Mouse (Mus musculus) stomach, embryonic 14.5 days (tissue): ENCODE measurements around the gene Prpf4. TPM values are rescaled to one million over a fixed set of nuclear protein-coding genes. Genes with fewer than 3 reads are reported as not detected.

ENCODE experiments used
- ATAC-seq: fragments of 200-750 bp; cut with Nextera tagmentation; 2 replicates; pipeline ENCODE4 v1.8.0; 2017; ENCODE audit warnings: low read depth, moderate TSS enrichment; ENCODE audit not compliant: insufficient number of reproducible peaks, insufficient read depth, low FRiP score
- H3K27ac ChIP-seq: fragments of 300-500 bp; sonication (generic); 2 replicates; pipeline ENCODE4 v1.5.1; 2014; ENCODE audit warnings: mild to moderate bottlenecking, low read length, moderate library complexity, mixed read lengths
- H3K27me3 ChIP-seq: fragments of 300-500 bp; sonication (generic); 2 replicates; pipeline ENCODE4 v1.6.1; 2014; ENCODE audit warnings: low read length, control low read depth, mixed read lengths; ENCODE audit not compliant: control insufficient read depth, insufficient read depth
- H3K36me3 ChIP-seq: fragments of 300-500 bp; sonication (generic); 2 replicates; pipeline ENCODE4 v1.6.1; 2014; ENCODE audit warnings: mild to moderate bottlenecking, control low read depth, low read length, moderate library complexity, mixed read lengths; ENCODE audit not compliant: control insufficient read depth, insufficient read depth
- H3K4me1 ChIP-seq: fragments of 300-500 bp; sonication (generic); 2 replicates; pipeline ENCODE4 v1.6.1; 2014; ENCODE audit warnings: low read length, control low read depth, mixed read lengths; ENCODE audit not compliant: control insufficient read depth, insufficient read depth
- H3K4me2 ChIP-seq: fragments of 300-500 bp; sonication (generic); replicated peaks from 2 replicates; pipeline ENCODE4 v1.6.1; 2014; ENCODE audit warnings: low read depth, low read length, control low read depth
- H3K4me3 ChIP-seq: fragments of 300-500 bp; sonication (generic); 2 replicates; pipeline ENCODE4 v1.5.1; 2014; ENCODE audit warnings: low read depth, low read length, control low read depth
- H3K9ac ChIP-seq: fragments of 300-500 bp; sonication (generic); replicated peaks from 2 replicates; pipeline ENCODE4 v1.6.1; 2014; ENCODE audit warnings: low read depth, mild to moderate bottlenecking, control low read depth, low read length, moderate library complexity, mixed read lengths
- H3K9me3 ChIP-seq: fragments of 300-500 bp; sonication (generic); 2 replicates; pipeline ENCODE4 v1.6.1; 2016; ENCODE audit warnings: low read depth, low read length, control low read depth; ENCODE audit not compliant: control insufficient read depth
- WGBS: fragments of 180-500 bp; shearing (Covaris S2); extraction: QIAGEN DNeasy Blood & Tissue Kit; methylation state at CpG from one replicate; pipeline ENCODE4 v1.1.7; 2014; 5-methylcytosine and 5-hydroxymethylcytosine counted together
- polyA plus RNA-seq: library from polyadenylated mRNA; unstranded; fragments of >200 nt; fragmentation: Nextera tagmentation; extraction: Ambion mirVana; gene quantifications from 2 replicates; pipeline ENCODE4 v1.2.1, GENCODE M21; 2014

The Prpf4 gene
- polyA plus RNA-seq, 1 experiment from 2014 or later: 25.3 TPM

GRCm38 (mm10) chr4:62435081-62435480 lies 26.5 kb downstream of the Prpf4 start, which contains the start of gene Rnf183:
TSS of gene Rnf183 (minus strand) at chr4:62435252.
- Histone ChIP-seq H3K4me2 (no peak within 1 kb of the TSS), H3K36me3 (no peaks in the 10 kb centered on the region), H3K4me3 (no peak within 1 kb of the TSS), H3K27ac (no peak within 1 kb of the TSS), H3K9me3 (no peaks in the 10 kb centered on the region), H3K9ac (no peak within 1 kb of the TSS), H3K4me1 (no peaks in the 10 kb centered on the region), H3K27me3 (no peaks in the 10 kb centered on the region)
- ATAC-seq: no peak
- WGBS: 81% methylated on average over 6 of the region's 6 CpGs

GRCm38 (mm10) chr4:62437256-62437778 lies 28.7 kb downstream of the Prpf4 start:
- Histone ChIP-seq H3K4me2 (no peak overlapping the region), H3K27ac (no peak overlapping the region), H3K36me3 (no peaks in the 10 kb centered on the region), H3K27me3 (no peaks in the 10 kb centered on the region), H3K9me3 (no peaks in the 10 kb centered on the region), H3K4me3 (no peak overlapping the region), H3K4me1 (no peaks in the 10 kb centered on the region), H3K9ac (no peak overlapping the region)
- ATAC-seq: no peak
- whole genome bisulfite sequencing: 91% methylated on average over 3 of the region's 3 CpGs

GRCm38 (mm10) chr4:62437871-62438270 lies 29.3 kb downstream of the Prpf4 start:
- Histone ChIP-seq H3K4me3 (no peak overlapping the region), H3K4me2 (no peak overlapping the region), H3K36me3 (no peaks in the 10 kb centered on the region), H3K27ac (no peak overlapping the region), H3K9ac (no peak overlapping the region), H3K9me3 (no peaks in the 10 kb centered on the region), H3K4me1 (no peaks in the 10 kb centered on the region), H3K27me3 (no peaks in the 10 kb centered on the region)
- no peak for ATAC-seq
- WGBS: 70% methylated on average over 7 of the region's 7 CpGs

- Histone ChIP-seq H3K4me2 (no peak overlapping the region), H3K27me3 (no peaks in the 10 kb centered on the region), H3K27ac (no peak overlapping the region), H3K36me3 (no peaks in the 10 kb centered on the region), H3K9ac (no peak overlapping the region), H3K4me1 (no peaks in the 10 kb centered on the region), H3K4me3 (no peak overlapping the region), H3K9me3 (no peaks in the 10 kb centered on the region)
- 69% methylated on average over 4 of the region's 4 CpGs for WGBS
- ATAC-seq: no peak
Measured at GRCm38 (mm10) chr4:62439793-62440192, 31.2 kb downstream of the Prpf4 start.

GRCm38 (mm10) chr4:62440544-62440943 lies 31.9 kb downstream of the Prpf4 start:
- ATAC-seq: no peak
- Histone ChIP-seq H3K4me1 (no peaks in the 10 kb centered on the region), H3K27ac (no peak overlapping the region), H3K4me2 (no peak overlapping the region), H3K9ac (no peak overlapping the region), H3K27me3 (no peaks in the 10 kb centered on the region), H3K36me3 (no peaks in the 10 kb centered on the region), H3K9me3 (no peaks in the 10 kb centered on the region), H3K4me3 (no peak overlapping the region)
- 77% methylated on average over 4 of the region's 4 CpGs for WGBS

- Histone ChIP-seq H3K27me3 (no peaks in the 10 kb centered on the region), H3K9me3 (no peaks in the 10 kb centered on the region), H3K36me3 (no peaks in the 10 kb centered on the region), H3K4me1 (no peaks in the 10 kb centered on the region), H3K9ac (no peak overlapping the region), H3K4me3 (no peak overlapping the region), H3K4me2 (no peak overlapping the region), H3K27ac (no peak overlapping the region)
- ATAC-seq: no peak
- WGBS: 41% methylated on average over 4 of the region's 4 CpGs
Measured at GRCm38 (mm10) chr4:62440986-62441385, 32.4 kb downstream of the Prpf4 start.

- no peak overlapping the region for H3K4me2 ChIP-seq
- no peak overlapping the region for H3K9ac ChIP-seq
- 0 out of 2 replicates have a peak, but pooled peaks have one; percentile 14 for ATAC-seq
- H3K9me3 ChIP-seq: no peaks in the 10 kb centered on the region
- no peak overlapping the region for H3K27ac ChIP-seq
- no peak overlapping the region for H3K4me3 ChIP-seq
- H3K36me3 ChIP-seq: no peaks in the 10 kb centered on the region
- WGBS: 57% methylated on average over 5 of the region's 5 CpGs
- H3K4me1 ChIP-seq: no peaks in the 10 kb centered on the region
- H3K27me3 ChIP-seq: no peaks in the 10 kb centered on the region
Measured at GRCm38 (mm10) chr4:62454995-62455394, 46.4 kb downstream of the Prpf4 start.

- WGBS: 61% methylated on average over 3 of the region's 3 CpGs
- no peaks in the 10 kb centered on the region for H3K36me3 ChIP-seq
- no peak overlapping the region for H3K4me2 ChIP-seq
- ATAC-seq: no peak
- H3K27me3 ChIP-seq: no peaks in the 10 kb centered on the region
- no peak overlapping the region for H3K4me3 ChIP-seq
- no peaks in the 10 kb centered on the region for H3K9me3 ChIP-seq
- no peak overlapping the region for H3K9ac ChIP-seq
- no peak overlapping the region for H3K27ac ChIP-seq
- H3K4me1 ChIP-seq: no peaks in the 10 kb centered on the region
Measured at GRCm38 (mm10) chr4:62459081-62459480, 50.5 kb downstream of the Prpf4 start.

GRCm38 (mm10) chr4:62460348-62460747 lies 51.8 kb downstream of the Prpf4 start:
- Histone ChIP-seq H3K9me3 (no peaks in the 10 kb centered on the region), H3K27me3 (no peaks in the 10 kb centered on the region), H3K4me1 (no peaks in the 10 kb centered on the region), H3K9ac (no peak overlapping the region), H3K4me2 (no peak overlapping the region), H3K27ac (no peak overlapping the region), H3K4me3 (no peak overlapping the region), H3K36me3 (no peaks in the 10 kb centered on the region)
- ATAC-seq: no peak
- WGBS: 90% methylated on average over 8 of the region's 8 CpGs
